Mouse (Mus musculus) ovary, postnatal 36 days (tissue): ENCODE results near the gene Zfp27.

Experiments used
- DNase-seq: peaks from one replicate; pipeline ENCODE4 v3.0.0; 2022; ENCODE audit warnings: low spot score, mixed read lengths

Gene Zfp27

DNA sequence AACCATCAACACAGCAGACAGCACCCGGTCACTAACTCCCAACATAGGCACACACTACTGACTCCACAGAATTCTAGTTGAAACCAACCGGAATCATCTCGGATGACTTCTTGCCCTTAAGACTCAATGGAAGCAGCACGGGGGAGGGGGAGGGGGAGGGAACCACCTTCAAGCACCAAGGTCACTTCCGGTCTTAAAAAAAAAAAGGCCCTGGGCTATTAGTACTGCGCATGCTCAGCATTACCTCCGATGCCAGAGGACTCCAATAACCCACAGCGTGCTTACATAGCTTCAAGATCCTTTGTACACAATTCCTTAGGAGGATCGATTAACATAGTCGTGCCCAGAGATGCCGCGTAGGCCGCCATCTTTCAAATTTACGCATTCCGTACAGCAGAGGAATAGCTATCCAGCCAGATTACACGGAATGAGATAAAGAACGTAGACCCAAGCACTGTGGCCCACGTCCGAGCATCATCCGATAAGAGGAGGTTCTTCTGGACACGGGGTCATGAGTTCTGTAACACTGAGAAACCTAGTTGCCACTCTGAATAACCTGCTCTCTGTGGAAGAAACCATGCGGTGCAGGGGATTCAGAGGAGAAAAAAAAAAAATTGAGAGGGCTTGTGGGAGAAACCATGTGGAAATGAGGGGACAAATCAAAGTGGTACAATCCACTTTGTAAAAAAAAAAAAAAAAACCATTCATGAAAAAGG, at the start of gene Zfp27:
TSS of gene Zfp27 (minus strand) at position 607 of the 716 bp plus-strand sequence.
- DNase-seq = peak; percentile 43

DNA sequence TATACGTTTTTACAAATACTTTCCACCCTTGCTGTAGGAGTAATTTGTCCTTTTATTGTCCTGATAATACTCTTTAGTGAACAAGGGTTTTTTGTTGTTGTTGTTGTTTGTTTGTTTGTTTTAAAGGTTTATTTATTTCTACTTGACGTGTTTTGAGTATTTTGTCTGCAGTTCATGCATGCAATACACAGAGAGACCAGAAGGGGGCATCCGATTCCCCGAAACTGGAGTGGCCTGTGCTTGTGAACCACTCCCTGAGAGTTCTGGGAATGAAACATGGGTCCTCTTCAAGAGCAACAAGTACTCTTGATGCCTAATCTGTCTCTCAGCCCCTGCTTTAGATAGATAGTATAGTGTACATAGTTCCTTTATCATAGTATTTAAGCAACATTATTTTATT, 48.4 kb upstream of the Zfp27 start:
- DNase-seq = no peak

DNA sequence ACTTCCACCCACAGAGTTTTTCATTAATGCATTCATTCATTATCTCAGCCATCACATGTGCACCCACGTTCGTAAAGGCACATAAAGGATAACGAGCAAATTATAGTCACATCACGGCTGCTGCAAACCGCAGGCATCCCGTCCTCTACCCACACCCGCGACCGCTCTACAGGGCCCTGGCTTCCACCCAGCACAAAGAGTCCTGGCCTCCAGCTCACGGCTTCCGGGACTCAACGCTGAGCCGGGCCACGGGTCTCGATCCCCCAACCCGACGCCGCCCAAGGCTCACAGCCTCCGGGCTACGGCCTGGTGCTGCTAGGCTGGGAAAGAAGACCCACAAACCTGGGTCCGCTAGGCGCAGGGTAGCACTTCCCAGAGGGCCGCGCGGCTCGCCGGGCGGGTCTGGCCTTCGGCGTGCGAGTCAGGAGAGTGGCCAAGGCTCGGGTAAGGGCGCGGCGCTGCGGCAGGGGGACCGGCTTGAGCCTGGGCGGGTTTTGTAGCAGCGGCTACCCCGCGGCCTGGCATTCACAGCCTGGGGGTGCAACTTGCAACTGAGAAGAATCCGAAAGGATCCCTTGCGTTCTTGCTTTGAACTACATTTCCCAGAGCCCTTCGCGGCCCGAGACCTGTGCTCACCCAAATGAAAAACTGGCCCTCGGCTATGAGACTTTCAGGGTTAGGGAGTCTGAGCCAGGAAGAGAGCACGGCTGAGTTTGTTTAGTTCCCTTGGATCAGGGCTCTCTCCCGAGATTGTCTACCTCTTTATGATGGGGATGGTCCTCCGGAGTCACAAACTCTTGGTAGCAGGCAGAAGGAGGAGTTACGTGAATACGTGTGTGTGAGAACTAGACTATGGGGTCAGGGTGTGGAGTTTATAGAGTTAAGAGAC, 47.4 kb upstream of the Zfp27 start, which contains the start of gene Zfp74:
TSS of gene Zfp74 (minus strand) at position 577 of the 889 bp plus-strand sequence.
- peak; percentile 81 for DNase-seq

DNA sequence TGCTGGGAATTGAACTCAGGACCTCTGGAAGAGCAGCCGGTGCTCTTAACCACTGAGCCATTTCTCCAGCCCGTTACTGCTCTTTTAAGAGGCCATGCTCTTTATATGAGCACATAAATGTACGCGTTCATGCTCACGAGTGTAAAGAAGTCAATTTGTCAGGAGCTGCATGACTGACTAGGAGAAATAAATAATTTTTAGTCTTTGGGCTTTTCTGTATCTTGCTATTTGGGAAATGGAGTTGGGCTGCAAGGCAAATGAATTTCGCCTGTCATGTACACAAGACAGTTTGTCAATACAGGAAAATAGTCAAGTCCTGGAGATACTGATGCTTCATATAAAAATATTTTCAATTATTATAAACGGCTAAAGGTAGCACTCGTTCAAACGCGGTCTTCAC, 46.7 kb upstream of the Zfp27 start:
- no peak for DNase-seq

DNA sequence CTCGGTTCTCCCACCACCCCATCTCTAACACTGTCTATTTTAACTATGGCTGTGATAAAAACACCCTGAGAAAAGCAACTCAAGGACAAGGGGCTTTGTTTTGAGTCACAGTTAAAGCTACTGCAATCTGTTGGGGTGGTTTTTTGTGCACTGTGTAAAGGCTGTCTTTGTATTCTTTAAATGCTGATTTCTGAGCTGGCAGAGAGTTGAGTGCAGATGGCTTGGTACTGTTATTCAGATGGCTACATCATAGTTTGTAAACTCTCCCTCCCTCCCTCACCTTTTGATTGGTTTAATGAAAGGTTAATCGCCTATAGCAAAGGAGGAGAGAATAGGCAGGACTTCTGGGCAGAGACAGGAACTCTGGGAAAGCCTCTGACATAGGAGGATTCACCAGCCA, 37.8 kb upstream of the Zfp27 start:
- DNase-seq = no peak

DNA sequence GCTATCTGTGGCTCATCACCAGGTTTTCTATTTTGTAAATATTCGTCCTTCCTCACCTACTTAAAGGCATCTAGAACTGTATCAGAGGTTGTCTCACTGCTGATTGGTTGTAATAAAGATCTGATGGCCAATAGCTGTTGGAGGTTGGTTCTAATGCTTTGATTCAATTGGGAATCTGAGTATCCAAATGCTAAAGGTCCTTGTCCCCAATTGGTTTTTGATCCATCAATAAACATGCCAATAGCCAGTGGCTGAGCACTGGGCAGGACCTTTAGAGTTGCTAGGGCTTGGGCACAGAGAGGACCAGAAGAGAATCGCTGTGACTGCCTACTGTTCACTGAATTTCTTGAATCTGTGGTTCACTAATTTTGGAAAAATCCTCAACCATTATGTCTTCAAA, 37.3 kb upstream of the Zfp27 start:
- no peak for DNase-seq

DNA sequence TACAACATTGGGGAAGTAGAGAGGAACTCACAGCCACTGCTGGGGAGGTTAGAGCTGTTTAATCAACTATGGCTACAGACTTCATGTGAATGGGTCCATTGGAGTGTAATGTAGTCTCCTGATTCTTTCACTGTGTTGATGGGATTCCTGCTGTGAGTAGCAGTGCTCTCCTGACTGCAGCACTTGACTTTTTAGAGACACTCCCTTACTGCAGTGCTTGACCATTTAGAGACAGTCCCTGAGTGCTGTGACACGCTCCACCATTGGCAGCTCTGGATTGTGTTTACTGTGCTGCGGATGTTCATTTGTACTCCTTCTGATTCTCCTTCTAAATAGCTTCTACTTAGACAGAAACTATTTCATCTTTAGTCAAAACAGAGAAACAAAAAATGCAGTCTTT, 36.4 kb upstream of the Zfp27 start:
- DNase-seq = no peak

DNA sequence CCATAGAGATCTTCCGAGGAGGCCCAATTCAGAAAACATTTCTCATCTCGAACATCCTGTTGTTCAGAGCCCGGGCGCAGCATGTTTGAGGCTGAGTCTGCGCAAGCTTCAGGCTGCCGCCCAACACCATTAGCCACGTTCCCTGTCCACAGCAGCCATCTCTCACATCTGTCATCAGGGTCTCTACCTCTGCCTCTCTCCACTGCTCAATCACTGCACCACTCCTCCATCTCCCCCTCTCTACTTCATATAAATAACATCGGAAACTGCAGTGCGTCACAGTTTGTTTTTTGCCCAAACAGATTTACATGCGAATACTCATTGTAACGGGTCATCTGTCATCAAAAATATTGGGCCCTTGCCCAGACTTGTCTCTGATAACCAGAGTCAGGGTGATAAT, 34.7 kb upstream of the Zfp27 start:
- DNase-seq = no peak

DNA sequence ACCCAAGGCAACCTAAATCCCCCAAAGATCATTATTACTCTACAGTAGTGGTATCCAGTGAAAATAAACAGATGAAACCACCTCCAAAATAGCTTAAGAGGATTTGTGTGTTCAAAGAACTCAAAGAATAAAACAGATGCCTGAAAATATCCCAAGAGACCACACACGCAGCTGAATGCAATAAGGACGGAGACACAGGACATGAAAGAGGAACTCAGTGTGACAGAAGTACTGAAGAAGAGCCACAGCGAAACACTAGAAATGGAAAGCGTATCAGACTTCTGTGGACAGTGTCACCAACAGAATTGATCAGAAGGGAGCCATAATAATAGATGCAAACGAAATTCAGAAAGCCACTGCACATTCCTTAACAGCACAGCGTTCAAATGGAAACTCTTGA, 32.5 kb upstream of the Zfp27 start:
- no peak for DNase-seq

DNA sequence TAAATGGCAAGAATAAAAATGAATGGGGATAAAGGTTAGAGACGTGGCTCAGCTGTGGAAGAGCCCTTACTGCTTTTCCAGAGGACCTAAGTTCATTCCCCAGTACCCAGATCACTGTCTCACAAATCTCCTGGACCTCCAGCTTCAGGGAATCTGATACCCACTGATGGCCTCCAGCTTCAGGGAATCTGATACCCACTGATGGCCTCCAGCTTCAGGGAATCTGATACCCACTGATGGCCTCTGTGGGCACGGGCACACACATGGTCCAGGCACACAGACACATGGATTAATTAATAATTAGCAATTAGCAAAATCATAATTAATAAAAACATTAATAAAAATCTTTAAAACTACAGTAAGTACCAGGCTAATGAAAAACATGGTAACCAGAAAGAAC, 16.4 kb upstream of the Zfp27 start:
- no peak for DNase-seq

DNA sequence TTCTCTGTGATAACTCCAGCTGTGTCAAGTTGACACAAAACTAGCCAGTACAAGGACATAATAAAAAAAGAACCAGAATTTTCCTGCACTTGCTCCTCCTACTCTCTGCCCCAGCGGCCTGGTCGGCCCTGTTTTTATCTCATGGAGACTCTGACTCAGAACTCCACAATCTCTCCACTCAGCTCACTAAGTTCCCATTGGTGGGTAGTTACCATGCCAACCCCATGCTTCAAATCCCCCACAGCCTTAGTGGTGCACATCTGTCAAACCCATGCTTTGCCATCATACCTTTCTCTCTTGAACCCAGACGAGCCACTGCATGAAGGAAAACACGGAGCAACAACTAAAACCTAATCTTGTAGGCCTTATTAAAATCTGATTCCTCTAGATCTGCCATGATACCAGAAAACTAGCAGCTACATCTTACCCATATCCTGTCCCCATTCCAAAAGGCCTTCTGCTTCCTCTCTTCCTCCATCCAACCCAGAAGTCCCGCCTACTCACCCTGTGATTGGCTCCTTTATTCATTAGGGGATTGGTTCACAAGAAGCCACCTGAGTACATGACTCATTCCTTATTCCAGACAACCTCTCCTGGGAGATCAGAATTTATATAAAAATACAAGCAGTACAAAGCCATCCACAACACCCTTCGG, 15.2 kb upstream of the Zfp27 start:
- no peak for DNase-seq

DNA sequence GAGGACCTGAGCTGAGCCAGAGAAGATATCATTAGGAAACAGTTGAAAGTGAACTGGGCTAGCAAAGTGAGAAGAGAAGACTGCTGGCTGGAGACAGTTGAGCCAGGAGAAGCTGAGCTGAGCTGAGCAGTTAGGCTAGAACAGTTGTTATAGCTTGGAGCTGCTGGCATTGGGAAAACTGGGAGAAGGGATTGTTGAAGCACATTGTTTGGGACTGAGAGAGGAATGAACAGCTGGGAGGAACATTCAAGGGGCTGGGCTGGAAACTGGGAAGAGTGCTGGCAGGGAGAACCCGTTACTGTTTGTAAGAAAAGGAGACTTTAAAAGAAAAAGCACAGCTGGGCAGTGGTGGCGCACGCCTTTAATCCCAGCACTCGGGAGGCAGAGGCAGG, 11.7 kb upstream of the Zfp27 start:
- DNase-seq = no peak

DNA sequence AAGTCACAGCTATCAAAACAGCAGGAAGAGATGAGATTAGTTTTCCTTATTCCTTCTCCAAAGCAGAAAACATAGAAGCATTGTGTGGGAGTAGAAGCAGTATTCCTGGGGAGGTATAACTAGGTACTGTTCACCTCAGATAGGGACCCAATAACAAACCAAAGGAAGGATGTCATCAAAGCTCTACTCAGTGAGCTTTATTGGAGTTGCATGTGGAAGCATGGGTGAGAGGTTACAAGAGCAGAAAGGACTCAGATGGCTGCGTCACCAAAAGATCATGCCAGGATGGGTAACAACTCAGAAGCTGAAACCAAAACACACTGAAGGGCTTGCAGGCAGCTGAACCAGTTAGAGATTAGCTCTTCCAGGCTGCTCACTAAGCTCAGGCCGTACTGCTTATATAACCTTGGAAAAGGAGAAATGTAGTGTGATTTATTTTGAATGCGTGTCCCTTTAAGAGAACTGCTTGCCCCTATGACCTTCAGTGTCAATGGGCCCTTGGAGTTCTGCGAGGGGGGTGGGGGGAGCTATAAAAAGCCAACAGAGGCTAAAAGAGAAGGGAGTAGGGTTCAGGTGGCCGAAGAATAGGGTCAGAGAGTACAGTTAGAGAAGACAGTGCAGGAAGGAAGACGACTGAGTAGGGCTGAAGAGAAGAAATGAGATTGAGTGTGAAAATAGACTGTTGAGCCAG, 11.1 kb upstream of the Zfp27 start:
- DNase-seq = no peak

DNA sequence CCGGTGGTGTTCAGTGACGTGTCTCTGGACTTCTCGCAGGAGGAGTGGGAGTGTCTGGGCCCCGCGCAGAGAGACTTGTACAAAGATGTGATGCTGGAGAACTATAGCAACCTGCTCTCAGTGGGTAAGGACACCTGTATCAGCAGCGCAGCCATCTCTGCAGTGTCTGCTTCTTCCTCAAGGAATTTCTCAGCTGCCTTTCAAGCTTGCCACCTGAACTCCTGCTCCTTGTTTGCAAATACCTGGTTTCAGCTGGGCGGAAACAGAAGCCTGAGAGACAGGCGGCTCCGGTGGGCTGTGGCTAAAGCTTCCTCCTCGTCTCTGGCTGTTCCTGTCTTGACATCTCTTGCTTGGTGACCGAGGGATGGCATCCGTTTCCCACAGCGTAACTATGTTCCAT, 5.8 kb upstream of the Zfp27 start:
- DNase-seq = no peak

DNA sequence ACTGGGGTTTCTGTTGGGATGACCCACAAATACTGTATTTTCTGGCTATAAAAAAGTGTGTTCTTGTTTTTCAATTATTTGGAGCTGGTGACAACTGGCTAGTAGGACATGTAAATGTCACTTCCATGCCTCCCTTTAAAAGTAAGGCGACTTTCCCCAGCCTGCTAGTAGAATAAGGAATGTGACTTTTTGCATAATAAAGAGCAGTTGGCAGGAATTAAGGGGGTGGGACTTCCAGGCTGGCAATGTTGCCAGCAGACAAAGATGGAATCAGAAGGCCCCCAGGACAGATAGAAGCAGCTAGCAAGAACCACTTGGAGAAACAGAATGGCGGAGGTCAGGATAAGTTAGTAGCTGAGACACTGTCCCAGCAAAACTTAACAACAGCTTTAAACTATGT, 3.9 kb upstream of the Zfp27 start:
- DNase-seq = no peak

DNA sequence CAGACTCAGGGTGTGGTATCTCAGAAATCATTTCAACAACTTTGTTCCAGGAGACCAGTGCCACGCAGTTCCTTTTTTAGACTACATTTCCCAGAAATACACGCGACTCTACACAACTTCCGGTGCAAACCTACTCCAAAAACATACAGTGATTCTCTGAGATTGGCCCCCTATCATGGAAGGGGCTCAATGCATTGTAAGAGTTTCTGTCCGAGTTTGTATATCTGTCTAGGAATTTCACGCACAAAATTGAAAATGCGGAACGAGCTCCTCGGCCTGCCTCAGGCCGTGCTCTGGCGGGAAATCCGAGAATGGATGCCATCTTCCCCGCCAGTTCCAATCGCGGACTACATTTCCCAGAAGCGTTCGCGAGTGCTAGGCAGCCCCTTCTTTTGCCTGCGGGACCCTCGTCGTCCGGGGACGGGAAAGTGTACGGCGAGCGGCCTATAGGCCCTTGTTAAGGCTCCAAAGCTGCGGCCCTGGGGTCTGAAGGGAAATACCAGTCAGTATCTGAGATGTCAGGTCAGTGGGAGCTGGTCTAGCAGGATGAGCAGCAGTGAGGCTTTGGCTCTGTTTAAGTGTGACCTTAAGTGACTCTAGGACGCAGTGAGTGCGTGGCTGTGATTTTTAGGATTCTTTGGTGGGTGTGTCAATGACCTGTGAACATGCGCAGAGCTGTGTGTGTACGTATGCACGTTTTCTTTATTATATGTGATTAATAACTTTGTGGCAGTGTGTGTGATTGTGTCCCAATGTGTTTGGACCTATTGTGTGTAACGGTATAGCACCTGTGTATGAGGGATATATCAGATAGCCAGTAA, 2.0 kb upstream of the Zfp27 start, which contains the start of gene Zfp383:
TSS of gene Zfp383 (plus strand) at position 94 of the 821 bp plus-strand sequence.
- peak; percentile 81 for DNase-seq

DNA sequence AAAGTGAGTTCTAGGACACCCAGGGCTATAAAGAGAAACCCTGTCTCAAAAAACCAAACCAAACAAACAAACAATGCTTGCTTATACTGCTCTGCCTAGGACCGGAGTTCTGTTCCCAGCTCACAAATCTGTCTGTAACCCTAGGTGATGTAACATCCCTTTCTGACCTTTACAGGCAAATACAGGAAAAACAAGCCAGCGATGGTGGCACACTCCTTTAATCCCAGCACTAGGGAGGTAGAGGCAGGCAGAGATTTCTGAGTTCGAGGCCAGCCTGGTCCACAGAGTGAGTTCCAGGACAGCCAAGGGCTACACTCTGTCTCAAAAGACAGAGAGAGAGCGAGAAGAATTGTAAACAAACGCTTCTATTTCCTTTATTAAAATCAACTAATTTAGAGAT, 834 bp upstream of the Zfp27 start:
- no peak for DNase-seq

DNA sequence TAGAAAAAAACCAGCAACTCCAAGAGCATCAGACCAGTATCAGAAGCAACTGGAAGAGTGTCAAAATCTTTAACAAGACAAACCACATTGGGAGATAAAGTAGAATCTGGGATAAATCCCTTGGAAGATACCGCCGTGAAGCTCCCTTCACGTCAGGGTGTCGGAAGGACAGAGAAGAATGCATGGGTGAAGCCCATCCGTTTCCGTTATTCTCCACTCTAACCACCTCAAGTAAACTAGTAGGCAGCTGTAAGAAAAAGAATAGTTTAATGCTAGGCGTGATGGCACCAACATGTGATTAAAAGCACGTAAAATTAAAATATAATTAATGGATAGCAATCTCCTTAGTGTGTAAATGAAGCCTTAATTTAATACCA, 298 bp upstream of the Zfp27 start:
- no peak for DNase-seq

DNA sequence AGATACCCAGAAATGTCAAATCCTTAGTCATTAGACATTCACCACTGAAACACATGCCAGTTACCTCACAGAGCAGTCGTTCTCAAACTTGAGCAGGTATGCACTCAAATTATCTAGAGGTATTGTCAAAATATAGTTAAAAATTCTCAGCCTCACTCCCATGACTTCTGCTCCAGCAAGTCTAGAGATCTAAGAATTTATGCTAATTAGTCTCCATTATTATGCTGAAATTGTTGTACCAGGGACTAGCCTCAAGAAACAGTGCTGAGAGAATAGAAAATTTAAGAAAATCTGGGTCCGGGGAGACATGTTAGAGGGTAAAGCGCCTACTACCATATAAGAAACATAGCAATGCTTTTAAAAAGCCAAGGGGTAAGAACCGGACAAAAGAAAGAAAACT, 2.3 kb downstream of the Zfp27 start:
- DNase-seq = no peak

DNA sequence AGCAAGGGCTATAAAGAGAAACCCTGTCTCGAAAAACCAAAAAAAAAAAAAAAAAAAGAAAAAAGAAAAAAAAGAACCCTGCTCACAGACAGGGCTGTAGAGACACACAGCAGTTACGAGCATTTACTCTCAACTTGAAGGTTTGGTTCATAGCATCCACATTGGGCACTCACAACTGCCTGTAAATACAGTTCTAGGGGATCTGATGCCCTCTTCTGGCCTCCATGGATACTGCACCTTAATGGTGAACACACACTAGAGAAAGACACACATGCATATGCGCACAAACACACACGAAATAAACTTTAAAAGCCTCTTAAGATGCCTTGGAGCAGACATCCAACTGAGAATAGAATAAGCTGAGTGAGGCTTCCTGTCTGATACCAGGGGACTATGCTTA, 8.0 kb downstream of the Zfp27 start:
- DNase-seq = no peak

DNA sequence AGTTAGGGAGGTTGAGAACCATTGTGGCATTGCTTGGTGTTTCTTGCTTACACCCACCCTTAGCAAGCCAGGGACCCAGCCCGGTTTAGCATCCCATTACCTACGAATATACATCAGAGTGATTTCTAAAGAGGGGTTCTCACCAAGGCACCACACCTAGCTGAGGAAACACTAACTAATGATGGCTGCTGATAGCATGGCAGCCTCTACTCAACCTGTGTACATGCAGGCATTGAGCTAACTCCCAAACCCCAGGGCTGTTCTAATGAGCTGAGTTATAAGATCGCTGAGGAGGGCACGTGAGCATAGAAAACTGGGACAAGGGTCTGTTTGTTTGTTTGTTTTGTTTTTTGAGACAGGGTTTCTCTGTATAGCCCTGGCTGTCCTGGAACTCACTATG, 13.6 kb downstream of the Zfp27 start:
- no peak for DNase-seq
